Mouse (Mus musculus) regulatory T cell (primary cell): Measurements from ENCODE around the gene Fkbp10.

Experiments
- in situ Hi-C: fragments of 300-600 bp; cut with MboI, MseI; formaldehyde crosslinking; loops from one replicate; pipeline ENCODE4 v1.15.1; 2025; ENCODE audit warnings: high pct_unique_total_duplicates

Gene Fkbp10

GRCm38 (mm10) chr11:100394353-100395074 lies 21.0 kb upstream of the Fkbp10 start:
- in situ Hi-C loops = no loop called here

- in situ Hi-C loops = no loop called here
Measured at GRCm38 (mm10) chr11:100395200-100395599, 20.3 kb upstream of the Fkbp10 start.

GRCm38 (mm10) chr11:100395861-100396631 lies 19.5 kb upstream of the Fkbp10 start:
- in situ Hi-C loops = no loop called here

DNA sequence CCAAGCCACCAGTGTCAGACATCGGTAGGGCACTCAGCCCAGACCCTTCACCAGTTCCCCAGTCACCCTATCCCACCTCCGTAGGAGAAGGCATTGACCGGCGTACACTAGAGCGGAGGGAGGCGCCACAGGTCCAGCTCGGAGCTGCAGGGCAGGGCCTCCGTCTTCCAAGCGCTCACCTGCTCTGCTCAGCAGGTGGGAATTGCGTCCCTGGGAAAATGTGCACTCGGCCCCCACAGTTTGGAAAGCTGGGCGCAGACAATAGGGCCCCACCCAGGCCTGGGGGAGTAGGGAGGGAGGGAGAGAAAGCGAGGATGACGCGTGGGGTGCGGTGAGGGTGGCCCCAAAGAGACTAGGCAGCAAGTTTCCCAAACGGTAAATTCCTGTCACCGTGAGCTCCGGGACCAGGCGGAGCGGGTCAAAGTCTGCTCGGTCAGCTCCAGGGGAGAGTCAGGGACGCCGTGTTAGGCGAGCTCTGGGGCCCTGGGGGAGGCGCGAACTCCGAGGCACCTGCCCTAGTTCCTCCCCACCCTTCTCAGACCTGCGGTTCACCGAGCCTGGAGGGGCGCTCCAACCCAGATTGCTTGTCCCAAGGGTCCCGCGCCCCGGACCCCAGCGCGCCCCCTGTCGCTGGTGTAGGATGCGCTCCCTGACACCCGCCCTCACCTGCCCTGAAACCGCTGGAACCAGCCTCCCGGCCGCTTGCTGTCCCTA lies 18.5 kb upstream of the Fkbp10 start:
- in situ Hi-C loops = no loop called here

DNA sequence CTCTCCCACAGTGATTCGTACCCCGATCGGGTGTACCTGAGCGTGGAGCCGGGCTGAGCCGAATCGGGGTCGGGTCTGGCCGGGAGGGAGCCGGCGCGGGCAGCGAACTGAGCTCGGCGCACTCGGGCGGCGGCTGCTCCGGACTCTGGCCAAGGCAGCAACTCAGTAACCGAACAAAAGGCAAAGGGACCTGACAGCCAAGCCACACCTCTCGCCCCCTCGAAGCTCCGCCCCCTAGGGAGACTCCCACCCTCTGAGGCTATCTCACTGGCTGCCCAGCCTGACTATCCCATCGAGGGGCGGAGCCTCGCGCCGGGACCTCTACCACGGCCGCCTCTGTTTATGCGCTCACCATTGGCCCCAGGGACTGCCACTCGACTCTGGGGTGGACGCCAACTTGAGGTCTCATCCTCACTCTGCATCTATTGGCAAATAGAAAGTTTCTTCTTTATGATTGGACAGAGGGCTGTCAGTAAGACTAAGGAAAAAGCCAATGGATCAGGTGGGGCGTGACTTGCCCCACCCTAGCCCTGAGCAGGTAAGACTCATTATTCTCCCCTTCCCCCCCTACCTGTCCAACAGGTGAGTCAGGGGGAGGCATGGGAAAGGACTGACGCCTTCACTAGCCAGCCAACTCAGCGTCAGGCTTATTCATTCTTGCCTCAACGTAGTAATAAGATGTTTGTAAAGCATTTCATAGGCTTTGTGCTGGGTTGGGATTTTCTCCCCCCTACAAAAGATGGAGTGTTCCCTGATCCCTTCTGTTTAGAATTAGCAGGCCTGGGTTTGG lies 17.7 kb upstream of the Fkbp10 start, which contains the start of gene Jup:
Gene Jup (minus strand): TSS at position 164 of the 790 bp plus-strand sequence.
- in situ Hi-C loops = no loop called here

DNA sequence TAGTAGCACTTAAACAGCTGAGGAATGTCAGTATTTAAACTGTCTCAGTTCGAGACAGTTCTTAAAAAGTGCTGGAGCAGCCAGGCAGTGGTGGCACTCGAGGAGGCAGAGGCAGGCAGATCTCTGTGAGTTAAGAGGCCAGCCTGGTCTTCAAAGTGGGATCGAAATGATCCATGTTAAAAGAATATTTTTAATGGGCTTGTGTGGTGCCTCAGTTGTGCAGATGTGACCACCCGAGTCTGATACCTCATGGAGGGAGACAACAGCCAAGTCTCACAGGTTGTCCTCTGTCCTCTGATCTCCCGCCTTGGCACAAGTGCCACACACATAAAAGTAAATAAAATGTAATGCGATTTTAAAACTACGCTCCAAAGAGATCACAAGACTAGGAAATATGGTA lies 17.0 kb upstream of the Fkbp10 start:
- in situ Hi-C loops = no loop called here

- in situ Hi-C loops = no loop called here
Measured at GRCm38 (mm10) chr11:100399320-100399719, 16.2 kb upstream of the Fkbp10 start.

DNA sequence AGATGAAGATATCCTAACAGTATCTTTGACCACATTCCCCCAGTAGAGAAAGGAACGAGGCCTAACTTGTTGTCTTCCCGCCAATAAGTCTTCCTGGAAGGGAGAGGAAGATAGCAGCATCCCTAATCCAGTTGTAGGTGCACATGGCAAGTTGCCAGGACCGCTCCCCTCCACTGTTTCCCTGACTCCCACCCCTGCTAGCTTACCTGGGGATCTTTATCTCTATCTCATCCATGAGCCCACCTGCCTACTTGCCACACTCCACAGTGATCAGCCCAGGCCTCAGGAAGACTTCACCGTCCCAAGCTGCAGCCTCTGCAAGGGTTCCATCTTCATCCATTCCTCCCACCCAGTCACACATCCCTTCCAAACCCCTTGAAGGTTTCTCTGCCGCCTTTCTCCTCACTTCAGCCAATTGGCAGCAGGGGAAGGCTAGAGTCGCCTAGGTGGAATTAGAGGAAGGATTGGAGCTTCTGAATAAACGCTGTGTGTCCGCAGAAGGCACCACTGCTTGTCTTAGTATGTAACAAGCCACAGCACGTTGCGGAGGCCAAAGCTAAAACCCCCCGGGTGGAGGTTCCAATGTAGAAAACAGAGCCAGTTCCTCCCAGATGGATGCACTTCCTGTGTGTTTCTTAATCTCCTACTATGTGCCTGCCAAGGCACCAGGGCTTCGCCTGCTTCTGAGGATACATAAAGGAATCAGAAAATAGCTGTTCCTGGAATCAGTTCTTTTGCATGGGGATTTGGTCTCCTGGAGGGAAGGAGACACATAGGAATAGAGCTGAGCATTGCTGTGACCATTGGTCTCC lies 15.6 kb upstream of the Fkbp10 start:
- in situ Hi-C loops = no loop called here

DNA sequence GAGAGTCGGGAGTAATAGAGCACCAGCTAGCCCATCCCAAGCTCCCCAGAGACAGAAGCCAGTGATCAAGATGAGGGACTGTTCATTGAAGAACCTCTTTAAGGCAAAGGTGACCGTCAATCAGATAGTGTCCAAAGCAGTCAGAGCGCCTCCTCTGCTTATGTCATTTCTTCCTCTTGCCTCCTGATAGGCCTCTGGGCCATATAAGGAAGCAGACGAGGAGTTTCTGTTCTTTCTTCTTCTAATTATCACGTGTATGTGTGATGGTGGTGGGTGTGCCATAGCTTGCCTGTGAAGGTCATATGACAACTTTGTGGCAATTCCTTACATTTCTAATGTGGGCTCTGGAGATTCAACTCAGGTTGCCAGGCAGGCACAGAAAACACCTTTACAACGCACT lies 14.7 kb upstream of the Fkbp10 start:
- in situ Hi-C loops = no loop called here

DNA sequence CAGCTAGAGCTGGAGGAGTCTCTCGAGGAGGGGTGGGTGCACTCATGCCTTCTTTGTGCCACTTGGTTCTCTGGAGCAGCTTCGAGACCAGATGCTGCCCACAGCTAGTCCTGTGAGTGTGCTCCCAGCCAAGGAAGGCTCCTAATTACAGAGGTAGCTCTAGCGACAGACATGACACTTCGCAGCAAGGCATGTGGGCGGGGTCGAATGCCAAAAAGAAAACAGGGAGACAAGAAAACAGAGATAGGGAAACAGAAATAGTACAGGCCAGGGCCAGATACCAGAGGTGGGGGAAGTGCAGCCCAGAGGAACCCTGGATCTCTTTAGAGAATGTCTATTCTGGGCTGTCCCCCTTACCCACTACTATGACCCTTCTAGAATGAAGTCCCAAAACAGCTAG lies 13.3 kb upstream of the Fkbp10 start:
- in situ Hi-C loops = no loop called here

- in situ Hi-C loops = no loop called here
Measured at GRCm38 (mm10) chr11:100402682-100403081, 12.8 kb upstream of the Fkbp10 start.

DNA sequence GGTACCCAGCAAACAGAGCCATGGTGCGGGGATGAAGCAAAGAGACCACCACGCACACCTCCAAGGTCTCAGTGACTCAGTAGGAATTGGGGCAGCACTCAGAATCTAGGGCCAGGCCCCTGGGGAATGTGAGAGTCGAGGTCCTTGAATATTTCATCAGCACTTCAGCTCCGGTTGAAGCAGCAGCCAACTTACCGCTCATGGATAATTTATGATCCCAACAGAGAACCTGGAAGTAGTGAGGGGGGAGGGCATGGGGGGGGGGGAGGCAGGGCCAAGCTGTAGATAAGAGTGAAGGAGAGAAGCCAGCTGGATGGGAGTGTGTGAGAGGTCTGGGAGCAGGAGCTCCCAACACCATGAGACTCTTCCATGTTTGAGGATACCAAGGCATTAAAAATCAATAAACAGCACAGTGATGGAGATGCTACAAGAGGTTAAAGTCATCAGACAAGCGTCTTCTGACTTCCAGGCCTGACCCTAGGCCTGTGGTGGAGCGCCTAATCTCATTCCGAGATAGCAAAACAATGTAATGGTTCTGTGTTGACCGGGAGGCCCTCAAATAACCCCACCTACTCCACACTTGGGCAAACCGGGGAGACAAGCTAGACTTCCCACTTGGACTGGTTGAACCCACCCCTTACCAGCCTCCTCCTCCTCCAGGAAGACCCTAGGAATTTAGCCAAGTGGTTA lies 11.9 kb upstream of the Fkbp10 start:
- in situ Hi-C loops = no loop called here

DNA sequence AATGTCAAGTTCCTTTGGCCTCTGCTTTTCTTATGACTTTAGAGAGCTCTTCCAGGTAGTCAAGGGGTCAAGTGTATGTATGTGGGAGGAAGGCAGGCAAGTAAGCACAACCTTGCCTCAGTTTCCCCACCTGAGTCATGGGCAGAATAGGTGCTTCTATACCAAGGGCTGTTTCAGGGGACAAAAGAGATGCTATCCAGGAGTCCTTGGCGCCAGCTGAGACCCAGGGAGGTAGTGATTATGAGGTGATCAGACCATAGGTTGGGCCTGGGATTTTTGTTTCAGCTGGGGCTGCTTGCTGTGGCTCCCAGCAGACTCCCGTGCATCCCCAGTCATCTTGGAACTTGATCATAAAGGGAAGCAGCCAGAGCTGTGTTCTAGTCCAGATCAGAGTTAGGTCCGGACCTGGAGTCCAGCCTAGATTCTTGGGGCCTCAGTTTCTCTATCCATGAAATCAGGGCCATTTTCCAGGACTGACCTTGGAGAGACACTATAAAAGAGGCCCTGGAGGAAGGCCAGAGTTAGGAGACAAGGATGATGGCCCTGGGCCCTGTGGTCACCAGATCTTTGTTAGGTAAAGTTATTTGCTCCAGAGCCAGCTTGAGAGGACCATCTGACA lies 10.9 kb upstream of the Fkbp10 start:
- in situ Hi-C loops = loop anchor here (5.0 kb wide), 1 partner anchor 37 kb away; no protein-coding TSS in a partner anchor

GRCm38 (mm10) chr11:100406273-100406672 lies 9.2 kb upstream of the Fkbp10 start:
- in situ Hi-C loops = loop anchor here (5.0 kb wide), 1 partner anchor 39 kb away; no protein-coding TSS in a partner anchor

DNA sequence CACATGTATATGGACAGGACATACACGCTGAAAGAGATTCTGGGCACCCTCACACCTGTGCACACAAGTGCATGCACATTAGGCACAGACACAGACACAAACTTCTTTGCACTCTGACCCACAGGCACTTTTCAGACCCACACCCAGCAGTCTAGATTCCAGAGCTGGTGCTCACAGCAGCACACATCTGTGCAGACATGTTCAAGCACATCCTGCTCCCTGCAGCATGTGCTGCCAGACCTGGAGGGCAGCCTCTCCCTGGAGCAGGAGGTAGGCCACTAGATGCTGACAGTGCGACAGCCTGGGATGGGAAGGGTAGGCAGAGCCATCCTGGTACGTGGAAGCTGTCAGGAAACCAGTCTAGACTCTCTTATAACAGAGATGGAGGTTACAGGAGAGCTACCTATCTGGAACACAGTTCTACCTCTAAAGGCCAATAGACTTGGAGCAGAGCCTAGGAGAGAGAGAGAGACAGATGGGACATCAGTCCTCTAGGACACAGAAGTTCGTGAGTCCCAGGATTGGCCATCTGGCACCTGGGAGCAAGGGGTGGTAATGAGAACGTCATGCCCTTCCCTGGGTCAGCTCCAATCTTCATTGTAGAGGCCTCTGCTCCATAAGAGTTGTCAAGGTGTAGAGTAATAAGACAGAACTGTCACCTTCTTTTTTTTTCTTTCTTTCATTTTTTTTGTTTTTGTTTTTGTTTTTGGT lies 8.3 kb upstream of the Fkbp10 start:
- in situ Hi-C loops = loop anchor here (5.0 kb wide), 1 partner anchor 40 kb away; no protein-coding TSS in a partner anchor

GRCm38 (mm10) chr11:100408076-100408834 lies 7.2 kb upstream of the Fkbp10 start:
- in situ Hi-C loops = loop anchor here (5.0 kb wide), 1 partner anchor 41 kb away; no protein-coding TSS in a partner anchor

DNA sequence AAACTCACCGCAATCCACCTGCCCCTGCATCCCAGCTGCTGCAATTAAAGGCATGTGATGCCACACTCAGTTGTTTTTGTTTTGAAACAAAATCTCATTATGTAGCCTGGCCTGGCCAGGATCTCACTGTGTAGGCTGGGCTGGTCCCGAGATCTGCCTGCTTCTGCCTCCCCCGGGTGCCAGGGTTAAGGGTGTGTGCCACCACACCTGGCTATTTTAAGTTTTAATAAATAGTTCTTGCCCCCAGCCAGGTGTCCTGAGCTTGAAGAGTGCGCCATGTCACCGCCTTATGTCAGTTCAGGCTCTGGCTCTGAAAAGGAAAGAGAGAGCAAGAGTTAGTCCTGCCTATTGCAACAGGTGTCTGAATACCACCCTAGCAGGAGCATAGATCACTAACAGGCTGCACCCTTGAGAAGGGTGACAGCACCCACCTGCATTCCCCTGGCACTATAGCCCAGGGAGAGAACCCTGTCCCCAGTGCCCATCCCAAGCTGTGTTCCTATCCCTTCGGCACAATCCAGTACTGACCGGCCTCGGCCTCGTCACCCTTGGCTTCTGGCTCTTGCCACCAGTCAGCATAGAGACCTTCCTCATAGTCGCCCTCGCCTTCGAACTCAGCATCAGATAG lies 6.5 kb upstream of the Fkbp10 start:
- in situ Hi-C loops = loop anchor here (5.0 kb wide), 1 partner anchor 42 kb away; no protein-coding TSS in a partner anchor
